Mouse (Mus musculus): ENCODE measurements at regions not wholly inside any gene's neighbourhood (a gene's known extent, or its start where the extent isn't known, plus 50 kb on each side); places are given as distances from the start of the nearest gene placed in this dataset.

- WGBS: 17% methylated on average over 4 of the region's 4 CpGs
- Histone ChIP-seq H3K27ac (replicated peaks) (no peak overlapping the region), H3K4me1 (peaks cover 15% of the 10 kb centered on the region), H3K4me2 (replicated peaks) (no peak overlapping the region), H3K9me3 (no peaks in the 10 kb centered on the region), H3K9ac (replicated peaks) (no peak overlapping the region), H3K4me3 (no peak overlapping the region), H3K36me3 (no peaks in the 10 kb centered on the region), H3K27me3 (no peaks in the 10 kb centered on the region)
- ATAC-seq (replicated peaks): peak; percentile 69
Measured at GRCm38 (mm10) chr17:15182105-15182504, 140.8 kb upstream of the Gm3448 start.

GRCm38 (mm10) chr17:15180223-15180860 lies 139.0 kb upstream of the Gm3448 start:
- H3K4me1 ChIP-seq: peaks cover 14% of the 10 kb centered on the region
- H3K9ac ChIP-seq (replicated peaks): no peak overlapping the region
- H3K9me3 ChIP-seq: no peaks in the 10 kb centered on the region
- H3K27me3 ChIP-seq: no peaks in the 10 kb centered on the region
- ATAC-seq (replicated peaks): no peak
- H3K27ac ChIP-seq (replicated peaks): no peak overlapping the region
- no peak overlapping the region for H3K4me3 ChIP-seq
- H3K36me3 ChIP-seq: no peaks in the 10 kb centered on the region
- WGBS: 14% methylated on average over 10 of the region's 10 CpGs
- no peak overlapping the region for H3K4me2 ChIP-seq (replicated peaks)

GRCm38 (mm10) chr17:15179411-15179951 lies 138.1 kb upstream of the Gm3448 start:
- ATAC-seq (replicated peaks): no peak
- H3K9ac ChIP-seq (replicated peaks): no peak overlapping the region
- H3K4me3 ChIP-seq: no peak overlapping the region
- no peaks in the 10 kb centered on the region for H3K9me3 ChIP-seq
- no peaks in the 10 kb centered on the region for H3K36me3 ChIP-seq
- no peak overlapping the region for H3K27ac ChIP-seq (replicated peaks)
- H3K4me2 ChIP-seq (replicated peaks): no peak overlapping the region
- WGBS: 46% methylated on average over 4 of the region's 4 CpGs
- H3K4me1 ChIP-seq: peaks cover 8% of the 10 kb centered on the region
- H3K27me3 ChIP-seq: no peaks in the 10 kb centered on the region

GRCm38 (mm10) chr17:15177390-15177789 lies 136.1 kb upstream of the Gm3448 start:
- ATAC-seq (replicated peaks): no peak
- no peaks in the 10 kb centered on the region for H3K9me3 ChIP-seq
- H3K9ac ChIP-seq (replicated peaks): no peak overlapping the region
- 90% methylated on average over 3 of the region's 3 CpGs for WGBS
- H3K4me1 ChIP-seq: peaks cover 8% of the 10 kb centered on the region
- H3K27me3 ChIP-seq: no peaks in the 10 kb centered on the region
- H3K4me3 ChIP-seq: no peak overlapping the region
- no peak overlapping the region for H3K27ac ChIP-seq (replicated peaks)
- H3K4me2 ChIP-seq (replicated peaks): no peak overlapping the region
- no peaks in the 10 kb centered on the region for H3K36me3 ChIP-seq

GRCm38 (mm10) chr17:15174354-15174953 lies 133.1 kb upstream of the Gm3448 start:
- no peaks in the 10 kb centered on the region for H3K36me3 ChIP-seq
- ATAC-seq (replicated peaks): no peak

GRCm38 (mm10) chr17:15167927-15168326 lies 126.6 kb upstream of the Gm3448 start:
- ATAC-seq (replicated peaks): no peak
- no peak overlapping the region for H3K9ac ChIP-seq (replicated peaks)

More at GRCm38 (mm10) chr17:15174354-15174953, 133.1 kb upstream of the Gm3448 start:
- H3K4me2 ChIP-seq (replicated peaks): no peak overlapping the region
- H3K9me3 ChIP-seq: no peaks in the 10 kb centered on the region
- H3K4me1 ChIP-seq: no peaks in the 10 kb centered on the region
- WGBS: 70% methylated on average over 9 of the region's 9 CpGs
- H3K27ac ChIP-seq (replicated peaks): no peak overlapping the region
- H3K27me3 ChIP-seq: no peaks in the 10 kb centered on the region
- H3K9ac ChIP-seq (replicated peaks): no peak overlapping the region
- H3K4me3 ChIP-seq: no peak overlapping the region

GRCm38 (mm10) chr17:15157693-15158333 lies 116.5 kb upstream of the Gm3448 start:
- Histone ChIP-seq H3K27ac (replicated peaks) (no peak overlapping the region), H3K4me2 (replicated peaks) (no peak overlapping the region), H3K9ac (replicated peaks) (no peak overlapping the region), H3K9me3 (no peaks in the 10 kb centered on the region), H3K36me3 (no peaks in the 10 kb centered on the region), H3K27me3 (no peaks in the 10 kb centered on the region), H3K4me3 (no peak overlapping the region), H3K4me1 (no peaks in the 10 kb centered on the region)
- WGBS: 85% methylated on average over 5 of the region's 5 CpGs
- ATAC-seq (replicated peaks): no peak

More at GRCm38 (mm10) chr17:15167927-15168326, 126.6 kb upstream of the Gm3448 start:
- Histone ChIP-seq H3K36me3 (no peaks in the 10 kb centered on the region), H3K4me3 (no peak overlapping the region), H3K27ac (replicated peaks) (no peak overlapping the region), H3K27me3 (no peaks in the 10 kb centered on the region), H3K4me1 (no peaks in the 10 kb centered on the region), H3K9me3 (no peaks in the 10 kb centered on the region), H3K4me2 (replicated peaks) (no peak overlapping the region)
- WGBS: 90% methylated on average over 3 of the region's 3 CpGs

- no peak overlapping the region for H3K27ac ChIP-seq (replicated peaks)
- no peak overlapping the region for H3K4me3 ChIP-seq
- H3K36me3 ChIP-seq: no peaks in the 10 kb centered on the region
- no peak overlapping the region for H3K4me2 ChIP-seq (replicated peaks)
- no peak overlapping the region for H3K9ac ChIP-seq (replicated peaks)
- WGBS: 86% methylated on average over 7 of the region's 7 CpGs
- ATAC-seq (replicated peaks): no peak
- no peaks in the 10 kb centered on the region for H3K9me3 ChIP-seq
- H3K4me1 ChIP-seq: no peaks in the 10 kb centered on the region
- no peaks in the 10 kb centered on the region for H3K27me3 ChIP-seq
Measured at GRCm38 (mm10) chr17:15152996-15153735, 111.8 kb upstream of the Gm3448 start.

- Histone ChIP-seq H3K27ac (replicated peaks) (no peak overlapping the region), H3K36me3 (no peaks in the 10 kb centered on the region), H3K27me3 (no peaks in the 10 kb centered on the region), H3K9ac (replicated peaks) (no peak overlapping the region), H3K4me1 (no peaks in the 10 kb centered on the region), H3K4me2 (replicated peaks) (no peak overlapping the region), H3K9me3 (no peaks in the 10 kb centered on the region), H3K4me3 (no peak overlapping the region)
- WGBS: 80% methylated on average over 7 of the region's 7 CpGs
- no peak for ATAC-seq (replicated peaks)
Measured at GRCm38 (mm10) chr17:15152477-15152876, 111.1 kb upstream of the Gm3448 start.

- WGBS: 81% methylated on average over 3 of the region's 3 CpGs
- Histone ChIP-seq H3K36me3 (no peaks in the 10 kb centered on the region), H3K9ac (replicated peaks) (no peak overlapping the region), H3K4me1 (no peaks in the 10 kb centered on the region), H3K4me2 (replicated peaks) (no peak overlapping the region), H3K27me3 (no peaks in the 10 kb centered on the region), H3K27ac (replicated peaks) (no peak overlapping the region), H3K9me3 (no peaks in the 10 kb centered on the region), H3K4me3 (no peak overlapping the region)
- no peak for ATAC-seq (replicated peaks)
Measured at GRCm38 (mm10) chr17:15151695-15152094, 110.4 kb upstream of the Gm3448 start.

- Histone ChIP-seq H3K4me1 (no peaks in the 10 kb centered on the region), H3K4me3 (no peak overlapping the region), H3K27me3 (no peaks in the 10 kb centered on the region), H3K9me3 (no peaks in the 10 kb centered on the region), H3K27ac (replicated peaks) (no peak overlapping the region), H3K4me2 (replicated peaks) (no peak overlapping the region), H3K9ac (replicated peaks) (no peak overlapping the region), H3K36me3 (no peaks in the 10 kb centered on the region)
- ATAC-seq (replicated peaks): no peak
- 86% methylated on average over 7 of the region's 7 CpGs for WGBS
Measured at GRCm38 (mm10) chr17:15146607-15147006, 105.3 kb upstream of the Gm3448 start.
